Mouse (Mus musculus) stomach, embryonic 16.5 days (tissue): Measurements from ENCODE around the gene Mtx1. TPM values are rescaled to one million over a fixed set of nuclear protein-coding genes. Genes with fewer than 3 reads are reported as not detected.

Source experiments
- ATAC-seq: fragments of 200-750 bp; cut with Nextera tagmentation; 2 replicates; pipeline ENCODE4 v1.8.0; 2017; ENCODE audit warnings: moderate number of reproducible peaks, moderate TSS enrichment; ENCODE audit not compliant: insufficient read depth, low FRiP score
- H3K27ac ChIP-seq: fragments of 300-500 bp; sonication (generic); 2 replicates; pipeline ENCODE4 v1.5.1; 2014; ENCODE audit warnings: low read length
- H3K27me3 ChIP-seq: fragments of 300-500 bp; sonication (generic); 2 replicates; pipeline ENCODE4 v1.6.1; 2014; ENCODE audit warnings: low read length, control low read depth, mixed read lengths; ENCODE audit not compliant: control insufficient read depth, insufficient read depth
- H3K36me3 ChIP-seq: fragments of 300-500 bp; sonication (generic); 2 replicates; pipeline ENCODE4 v1.6.1; 2014; ENCODE audit warnings: low read length; ENCODE audit not compliant: control insufficient read depth, insufficient read depth
- H3K4me1 ChIP-seq: fragments of 300-500 bp; sonication (generic); 2 replicates; pipeline ENCODE4 v1.6.1; 2014; ENCODE audit warnings: low read length, control low read depth, mixed read lengths; ENCODE audit not compliant: control insufficient read depth, insufficient read depth
- H3K4me2 ChIP-seq: fragments of 300-500 bp; sonication (generic); 2 replicates; pipeline ENCODE4 v1.6.1; 2014; ENCODE audit warnings: low read depth, low read length, mixed read lengths
- H3K4me3 ChIP-seq: fragments of 300-500 bp; sonication (generic); replicated peaks from 2 replicates; pipeline ENCODE4 v1.5.1; 2014; ENCODE audit warnings: mild to moderate bottlenecking, low read length
- H3K9ac ChIP-seq: fragments of 300-500 bp; sonication (generic); 2 replicates; pipeline ENCODE4 v1.6.1; 2014; ENCODE audit warnings: low read length
- H3K9me3 ChIP-seq: fragments of 300-500 bp; sonication (generic); replicated peaks from 2 replicates; pipeline ENCODE4 v1.6.1; 2016; ENCODE audit warnings: low read length, control low read depth; ENCODE audit not compliant: control insufficient read depth
- WGBS: fragments of 180-500 bp; shearing (Covaris S2); extraction: QIAGEN DNeasy Blood & Tissue Kit; methylation state at CpG from one replicate; pipeline ENCODE4 v1.1.7; 2014; 5-methylcytosine and 5-hydroxymethylcytosine counted together
- polyA plus RNA-seq: library from polyadenylated mRNA; unstranded; fragments of >200 nt; fragmentation: Nextera tagmentation; extraction: Ambion mirVana; gene quantifications from 2 replicates; pipeline ENCODE4 v1.2.1, GENCODE M21; 2015

The Mtx1 gene
- polyA plus RNA-seq, 1 experiment from 2014 or later, result 177 TPM

DNA sequence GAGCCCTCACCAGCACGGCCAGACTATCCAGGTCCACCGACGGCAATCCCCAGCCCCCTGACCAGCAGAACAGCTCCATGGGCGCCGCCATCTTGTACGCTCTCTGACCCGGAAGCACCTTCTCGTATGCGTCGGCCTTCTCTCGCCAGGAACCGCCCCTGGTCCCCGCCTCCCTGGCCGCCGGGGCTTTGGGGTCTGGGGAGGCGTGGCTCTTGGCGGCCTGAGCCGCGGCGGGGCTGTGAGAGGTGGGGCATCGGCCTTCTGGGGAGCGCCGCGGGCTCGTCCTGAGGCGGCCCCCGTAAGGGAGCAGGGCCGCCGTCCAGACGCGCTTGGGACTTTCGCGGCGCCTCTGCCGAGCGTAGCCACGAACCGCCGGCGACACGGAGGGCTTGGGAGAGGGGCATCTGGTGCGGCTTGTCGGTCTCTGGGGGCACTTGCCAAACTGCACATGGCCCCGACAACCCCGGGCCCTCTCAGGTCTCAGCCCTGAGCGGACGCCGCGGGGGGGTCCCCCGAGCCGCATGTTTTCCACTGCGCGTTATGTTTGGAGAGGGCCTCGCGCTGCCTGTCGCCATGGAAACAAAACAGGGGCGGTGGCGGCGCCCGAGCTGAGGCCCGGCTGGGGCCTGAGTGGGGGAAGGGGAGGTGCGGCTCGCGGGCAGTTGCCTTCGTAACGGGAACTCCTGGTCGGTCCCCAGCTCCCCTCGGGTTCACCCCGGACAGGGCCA is 12.9 kb downstream of the Mtx1 start:
- Histone ChIP-seq H3K27me3 (no peaks in the 10 kb centered on the region), H3K4me2 (peak overlapping the region; percentile 86), H3K9ac (peak overlapping the region; percentile 85), H3K36me3 (no peaks in the 10 kb centered on the region; the same call in 1 of the 2 replicates), H3K9me3 (no peaks in the 10 kb centered on the region), H3K4me1 (peaks cover 19% of the 10 kb centered on the region), H3K4me3 (peak overlapping the region; percentile 77), H3K27ac (peak overlapping the region; percentile 95)
- peak; percentile 93 for ATAC-seq
- WGBS, result under 1% methylated on average over 69 of the region's 69 CpGs

GRCm38 (mm10) chr3:89210731-89211130 is 16.2 kb downstream of the Mtx1 start:
- Histone ChIP-seq H3K9ac (no peak overlapping the region), H3K36me3 (peaks cover 9% of the 10 kb centered on the region), H3K27me3 (no peaks in the 10 kb centered on the region), H3K4me1 (peaks cover 17% of the 10 kb centered on the region), H3K9me3 (no peaks in the 10 kb centered on the region), H3K4me2 (no peak overlapping the region), H3K27ac (no peak overlapping the region), H3K4me3 (no peak overlapping the region)
- 85% methylated on average over 7 of the region's 7 CpGs for WGBS
- no peak for ATAC-seq

DNA sequence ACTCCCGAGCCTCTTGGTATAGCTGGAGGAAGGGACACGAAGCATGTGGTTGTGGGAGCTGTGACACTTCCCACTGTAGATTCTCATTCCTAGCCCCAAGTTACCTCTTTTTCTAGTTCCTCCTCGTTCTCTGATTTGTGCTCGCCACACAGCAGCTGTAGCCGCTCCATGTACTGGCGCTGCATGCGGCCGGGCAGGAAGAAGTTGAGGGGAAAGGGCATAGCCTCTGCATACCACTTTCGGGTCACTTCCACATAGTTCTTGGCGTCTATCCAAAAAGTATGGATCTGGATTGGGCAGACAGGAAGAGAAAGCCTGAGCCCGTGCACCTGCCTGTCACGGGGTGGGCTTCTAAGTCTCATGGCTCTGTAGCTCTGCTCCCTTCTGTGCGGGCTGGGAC is 16.7 kb downstream of the Mtx1 start:
- no peak for ATAC-seq
- Histone ChIP-seq H3K36me3 (peaks cover 10% of the 10 kb centered on the region), H3K9ac (no peak overlapping the region), H3K27ac (no peak overlapping the region), H3K27me3 (no peaks in the 10 kb centered on the region), H3K4me1 (peaks cover 12% of the 10 kb centered on the region), H3K4me3 (no peak overlapping the region), H3K4me2 (no peak overlapping the region), H3K9me3 (no peaks in the 10 kb centered on the region)
- WGBS, result 73% methylated on average over 13 of the region's 13 CpGs

- Histone ChIP-seq H3K27ac (no peak overlapping the region), H3K9me3 (no peaks in the 10 kb centered on the region), H3K4me3 (no peak overlapping the region), H3K9ac (no peak overlapping the region), H3K4me2 (no peak overlapping the region), H3K4me1 (peaks cover 8% of the 10 kb centered on the region; the same call in 1 of the 2 replicates), H3K36me3 (peaks cover 10% of the 10 kb centered on the region), H3K27me3 (no peaks in the 10 kb centered on the region)
- ATAC-seq, result no peak
- WGBS, result 87% methylated on average over 7 of the region's 7 CpGs
These were observed 17.2 kb downstream of the Mtx1 start for GRCm38 (mm10) chr3:89209731-89210130.

- ATAC-seq, result no peak
- Histone ChIP-seq H3K27me3 (no peaks in the 10 kb centered on the region), H3K9ac (no peak overlapping the region), H3K27ac (peak overlapping the region; percentile 60; the same call in 1 of the 2 replicates), H3K4me3 (no peak overlapping the region), H3K4me2 (no peak overlapping the region), H3K9me3 (no peaks in the 10 kb centered on the region), H3K36me3 (peaks cover 10% of the 10 kb centered on the region), H3K4me1 (peaks cover 7% of the 10 kb centered on the region; the same call in 1 of the 2 replicates)
- 81% methylated on average over 6 of the region's 6 CpGs for WGBS
These were observed 18.2 kb downstream of the Mtx1 start for GRCm38 (mm10) chr3:89208736-89209135.

DNA sequence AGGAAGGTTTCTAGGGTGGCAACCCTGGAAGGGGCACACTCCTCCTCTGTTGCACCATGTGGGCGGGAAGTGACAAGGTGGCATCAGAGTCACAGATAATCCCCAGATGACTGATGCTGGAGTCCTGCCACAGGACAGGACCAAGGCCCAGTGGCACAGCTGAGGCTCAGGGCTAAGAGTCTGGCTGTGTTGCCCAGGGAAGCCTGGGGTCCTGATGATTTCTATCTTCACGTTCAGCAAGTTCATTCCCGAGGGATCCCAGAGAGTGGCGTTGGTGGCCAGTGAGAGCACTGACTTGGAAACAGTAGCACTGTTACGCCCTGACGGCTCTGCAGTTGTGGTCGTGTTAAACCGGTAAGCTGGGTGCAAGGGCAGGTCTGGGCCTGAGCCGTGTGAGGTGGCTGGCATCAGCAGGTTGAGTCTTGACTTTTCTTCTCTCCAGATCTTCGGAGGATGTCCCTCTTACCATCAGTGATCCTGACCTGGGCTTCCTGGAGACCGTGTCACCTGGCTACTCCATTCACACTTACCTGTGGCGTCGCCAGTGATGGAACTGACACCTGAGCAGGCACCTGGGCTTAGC is 18.7 kb downstream of the Mtx1 start:
- 0 out of 2 replicates have a peak, but pooled peaks have one; percentile 35 for ATAC-seq
- H3K9me3 ChIP-seq, result no peaks in the 10 kb centered on the region
- no peaks in the 10 kb centered on the region for H3K27me3 ChIP-seq
- peaks cover 10% of the 10 kb centered on the region for H3K4me1 ChIP-seq
- H3K4me3 ChIP-seq, result no peak overlapping the region
- H3K4me2 ChIP-seq, result no peak overlapping the region
- H3K27ac ChIP-seq, result peak overlapping the region; percentile 74
- peaks cover 10% of the 10 kb centered on the region for H3K36me3 ChIP-seq
- WGBS, result 85% methylated on average over 13 of the region's 13 CpGs
- H3K9ac ChIP-seq, result no peak overlapping the region

GRCm38 (mm10) chr3:89206695-89207094 is 20.2 kb downstream of the Mtx1 start:
- H3K27ac ChIP-seq, result 0 out of 2 replicates have a peak overlapping the region, but pooled peaks have one; percentile 74
- peaks cover 10% of the 10 kb centered on the region for H3K36me3 ChIP-seq
- no peak overlapping the region for H3K4me2 ChIP-seq
- WGBS, result 79% methylated on average over 2 of the region's 2 CpGs
- no peaks in the 10 kb centered on the region for H3K9me3 ChIP-seq
- H3K27me3 ChIP-seq, result no peaks in the 10 kb centered on the region
- no peak overlapping the region for H3K9ac ChIP-seq
- no peak for ATAC-seq
- no peak overlapping the region for H3K4me3 ChIP-seq
- H3K4me1 ChIP-seq, result peaks cover 4% of the 10 kb centered on the region; the same call in 1 of the 2 replicates

- ATAC-seq, result no peak
- WGBS, result 91% methylated on average over 7 of the region's 7 CpGs
- H3K4me1 ChIP-seq, result peaks cover 4% of the 10 kb centered on the region; the same call in 1 of the 2 replicates
- H3K9ac ChIP-seq, result no peak overlapping the region
- peaks cover 10% of the 10 kb centered on the region for H3K36me3 ChIP-seq
- no peak overlapping the region for H3K4me3 ChIP-seq
- no peak overlapping the region for H3K27ac ChIP-seq
- H3K4me2 ChIP-seq, result no peak overlapping the region
- no peaks in the 10 kb centered on the region for H3K27me3 ChIP-seq
- no peaks in the 10 kb centered on the region for H3K9me3 ChIP-seq
These were observed 20.8 kb downstream of the Mtx1 start for GRCm38 (mm10) chr3:89206079-89206478.

GRCm38 (mm10) chr3:89203142-89203514 is 23.8 kb downstream of the Mtx1 start:
- Histone ChIP-seq H3K4me3 (peak overlapping the region; percentile 65), H3K27ac (peak overlapping the region; percentile 43; the same call in 1 of the 2 replicates), H3K4me1 (peaks cover 4% of the 10 kb centered on the region; the same call in 1 of the 2 replicates), H3K9ac (peak overlapping the region; percentile 71), H3K27me3 (no peaks in the 10 kb centered on the region), H3K9me3 (no peaks in the 10 kb centered on the region), H3K4me2 (peak overlapping the region; percentile 71), H3K36me3 (peaks cover 9% of the 10 kb centered on the region)
- WGBS, result 37% methylated on average over 5 of the region's 5 CpGs
- ATAC-seq, result no peak
